Mouse (Mus musculus) embryonic facial prominence, embryonic 15.5 days (tissue): ENCODE results near the gene Dyrk2. TPM values are rescaled to one million over a fixed set of nuclear protein-coding genes. Genes with fewer than 3 reads are reported as not detected.

Source experiments
- ATAC-seq: fragments of 200-750 bp; cut with Nextera tagmentation; 2 replicates; pipeline ENCODE4 v1.8.0; 2017; ENCODE audit warnings: low read depth, moderate TSS enrichment; ENCODE audit not compliant: insufficient number of reproducible peaks, low FRiP score, low TSS enrichment
- H3K27ac ChIP-seq: fragments of 300-500 bp; sonication (generic); replicated peaks from 2 replicates; pipeline ENCODE4 v1.5.1; 2015; ENCODE audit warnings: mild to moderate bottlenecking, inconsistent platforms
- H3K27me3 ChIP-seq: fragments of 300-500 bp; sonication (generic); 2 replicates; pipeline ENCODE4 v1.6.1; 2015; ENCODE audit warnings: inconsistent platforms
- H3K36me3 ChIP-seq: fragments of 300-500 bp; sonication (generic); 2 replicates; pipeline ENCODE4 v1.6.1; 2015; ENCODE audit warnings: mild to moderate bottlenecking, inconsistent platforms
- H3K4me1 ChIP-seq: fragments of 300-500 bp; sonication (generic); 2 replicates; pipeline ENCODE4 v1.6.1; 2015; ENCODE audit warnings: inconsistent platforms
- H3K4me2 ChIP-seq: fragments of 300-500 bp; sonication (generic); replicated peaks from 2 replicates; pipeline ENCODE4 v1.6.1; 2015; ENCODE audit warnings: mild to moderate bottlenecking, inconsistent platforms
- H3K4me3 ChIP-seq: fragments of 300-500 bp; sonication (generic); replicated peaks from 2 replicates; pipeline ENCODE4 v1.5.1; 2015; ENCODE audit warnings: mild to moderate bottlenecking, inconsistent platforms
- H3K9ac ChIP-seq: fragments of 300-500 bp; sonication (generic); 2 replicates; pipeline ENCODE4 v1.6.1; 2015; ENCODE audit warnings: inconsistent platforms
- H3K9me3 ChIP-seq: fragments of 300-500 bp; sonication (generic); replicated peaks from 2 replicates; pipeline ENCODE4 v1.6.1; 2016; ENCODE audit warnings: inconsistent platforms
- WGBS: fragments of 180-500 bp; shearing (Covaris S2); methylation state at CpG from one replicate; pipeline ENCODE4 v1.1.7; 2015; 5-methylcytosine and 5-hydroxymethylcytosine counted together
- polyA plus RNA-seq: library from polyadenylated mRNA; unstranded; fragments of >200 nt; fragmentation: Nextera tagmentation; extraction: Ambion mirVana; gene quantifications from 2 replicates; pipeline ENCODE4 v1.2.1, GENCODE M21; 2015

Dyrk2 gene
- 9.3 and 9.8 TPM in 2 replicates for polyA plus RNA-seq

- Histone ChIP-seq H3K9me3 (no peaks in the 10 kb centered on the region), H3K36me3 (0 out of 2 replicates have a peak, but pooled peaks cover 1% of the 10 kb centered on the region), H3K9ac (peak within 1 kb of the TSS; percentile 33), H3K27me3 (no peaks in the 10 kb centered on the region), H3K4me1 (peaks cover 26% of the 10 kb centered on the region), H3K4me2 (peak within 1 kb of the TSS; percentile 99), H3K27ac (peak within 1 kb of the TSS; percentile 96), H3K4me3 (peak within 1 kb of the TSS; percentile 84)
- ATAC-seq: no peak
- 5% methylated on average over 16 of the region's 16 CpGs for WGBS
Measured at GRCm38 (mm10) chr10:118870201-118870980, at the start of gene Dyrk2. TSS of gene Dyrk2 (minus strand) at chr10:118870209.

- Histone ChIP-seq H3K4me3 (no peak overlapping the region), H3K27ac (no peak overlapping the region), H3K4me2 (no peak overlapping the region), H3K9ac (no peak overlapping the region), H3K27me3 (no peaks in the 10 kb centered on the region), H3K9me3 (no peaks in the 10 kb centered on the region), H3K36me3 (no peaks in the 10 kb centered on the region), H3K4me1 (no peaks in the 10 kb centered on the region)
- no peak for ATAC-seq
- WGBS: 43% methylated on average over 10 of the region's 10 CpGs
Measured at GRCm38 (mm10) chr10:118902625-118903024, 32.6 kb upstream of the Dyrk2 start.

GRCm38 (mm10) chr10:118893645-118894044, 23.6 kb upstream of the Dyrk2 start:
- Histone ChIP-seq H3K9ac (no peak overlapping the region), H3K27me3 (no peaks in the 10 kb centered on the region), H3K4me1 (no peaks in the 10 kb centered on the region), H3K4me2 (no peak overlapping the region), H3K4me3 (no peak overlapping the region), H3K36me3 (no peaks in the 10 kb centered on the region), H3K27ac (no peak overlapping the region), H3K9me3 (no peaks in the 10 kb centered on the region)
- ATAC-seq: no peak
- 81% methylated on average over 3 of the region's 3 CpGs for WGBS

GRCm38 (mm10) chr10:118884126-118884525, 14.1 kb upstream of the Dyrk2 start:
- H3K4me3 ChIP-seq: no peak overlapping the region
- H3K36me3 ChIP-seq: no peaks in the 10 kb centered on the region
- no peaks in the 10 kb centered on the region for H3K4me1 ChIP-seq
- 92% methylated on average over 2 of the region's 2 CpGs for WGBS
- no peaks in the 10 kb centered on the region for H3K27me3 ChIP-seq
- H3K9ac ChIP-seq: no peak overlapping the region
- no peak overlapping the region for H3K4me2 ChIP-seq
- no peak overlapping the region for H3K27ac ChIP-seq
- H3K9me3 ChIP-seq: no peaks in the 10 kb centered on the region
- no peak for ATAC-seq

GRCm38 (mm10) chr10:118883317-118883716, 13.3 kb upstream of the Dyrk2 start:
- 81% methylated on average over 11 of the region's 11 CpGs for WGBS
- H3K9me3 ChIP-seq: no peaks in the 10 kb centered on the region
- no peaks in the 10 kb centered on the region for H3K4me1 ChIP-seq
- H3K36me3 ChIP-seq: no peaks in the 10 kb centered on the region
- H3K27me3 ChIP-seq: no peaks in the 10 kb centered on the region
- no peak for ATAC-seq
- H3K4me2 ChIP-seq: no peak overlapping the region
- no peak overlapping the region for H3K9ac ChIP-seq
- H3K4me3 ChIP-seq: no peak overlapping the region
- no peak overlapping the region for H3K27ac ChIP-seq

GRCm38 (mm10) chr10:118882258-118882885, 12.4 kb upstream of the Dyrk2 start:
- 66% methylated on average over 12 of the region's 12 CpGs for WGBS
- no peak overlapping the region for H3K4me2 ChIP-seq
- H3K4me1 ChIP-seq: no peaks in the 10 kb centered on the region
- H3K27me3 ChIP-seq: no peaks in the 10 kb centered on the region
- no peak for ATAC-seq
- H3K9ac ChIP-seq: no peak overlapping the region
- no peak overlapping the region for H3K4me3 ChIP-seq
- no peaks in the 10 kb centered on the region for H3K36me3 ChIP-seq
- no peaks in the 10 kb centered on the region for H3K9me3 ChIP-seq
- H3K27ac ChIP-seq: no peak overlapping the region

- Histone ChIP-seq H3K36me3 (no peaks in the 10 kb centered on the region), H3K9ac (no peak overlapping the region), H3K4me3 (no peak overlapping the region), H3K4me1 (no peaks in the 10 kb centered on the region), H3K4me2 (no peak overlapping the region), H3K27ac (no peak overlapping the region), H3K27me3 (no peaks in the 10 kb centered on the region), H3K9me3 (no peaks in the 10 kb centered on the region)
- 74% methylated on average over 2 of the region's 2 CpGs for WGBS
- no peak for ATAC-seq
Measured at GRCm38 (mm10) chr10:118880776-118881175, 10.8 kb upstream of the Dyrk2 start.

- no peaks in the 10 kb centered on the region for H3K36me3 ChIP-seq
- 93% methylated on average over 2 of the region's 2 CpGs for WGBS
- H3K9ac ChIP-seq: no peak overlapping the region
- no peaks in the 10 kb centered on the region for H3K27me3 ChIP-seq
- no peak overlapping the region for H3K4me2 ChIP-seq
- no peak overlapping the region for H3K4me3 ChIP-seq
- no peak overlapping the region for H3K27ac ChIP-seq
- ATAC-seq: no peak
- no peaks in the 10 kb centered on the region for H3K9me3 ChIP-seq
- H3K4me1 ChIP-seq: peaks cover 10% of the 10 kb centered on the region
Measured at GRCm38 (mm10) chr10:118872196-118872595, 2.2 kb upstream of the Dyrk2 start.

GRCm38 (mm10) chr10:118869591-118870001, 413 bp downstream of the Dyrk2 start:
- Histone ChIP-seq H3K36me3 (peaks cover 9% of the 10 kb centered on the region; the same call in 1 of the 2 replicates), H3K9me3 (no peaks in the 10 kb centered on the region), H3K27ac (peak overlapping the region; percentile 96), H3K4me2 (peak overlapping the region; percentile 99), H3K27me3 (no peaks in the 10 kb centered on the region), H3K4me3 (peak overlapping the region; percentile 84), H3K9ac (peak overlapping the region; percentile 33), H3K4me1 (peaks cover 32% of the 10 kb centered on the region)
- WGBS: under 1% methylated on average over 16 of the region's 16 CpGs
- ATAC-seq: peak; percentile 40

- Histone ChIP-seq H3K27me3 (no peaks in the 10 kb centered on the region), H3K27ac (peak overlapping the region; percentile 96), H3K36me3 (peaks cover 13% of the 10 kb centered on the region; the same call in 1 of the 2 replicates), H3K4me3 (peak overlapping the region; percentile 84), H3K4me2 (peak overlapping the region; percentile 99), H3K9ac (peak overlapping the region; percentile 95), H3K9me3 (no peaks in the 10 kb centered on the region), H3K4me1 (peaks cover 32% of the 10 kb centered on the region)
- under 1% methylated on average over 89 of the region's 130 CpGs for WGBS
- ATAC-seq: peak; percentile 84
Measured at GRCm38 (mm10) chr10:118868601-118869590, 1.1 kb downstream of the Dyrk2 start.
